Mouse (Mus musculus) lung, postnatal 4 days (tissue): Measurements from ENCODE around the gene Nedd9.

ENCODE experiments used
- DNase-seq, 2 experiments: peaks; one replicate each; pipeline ENCODE4 v3.0.0; 2021

The Nedd9 gene

DNA sequence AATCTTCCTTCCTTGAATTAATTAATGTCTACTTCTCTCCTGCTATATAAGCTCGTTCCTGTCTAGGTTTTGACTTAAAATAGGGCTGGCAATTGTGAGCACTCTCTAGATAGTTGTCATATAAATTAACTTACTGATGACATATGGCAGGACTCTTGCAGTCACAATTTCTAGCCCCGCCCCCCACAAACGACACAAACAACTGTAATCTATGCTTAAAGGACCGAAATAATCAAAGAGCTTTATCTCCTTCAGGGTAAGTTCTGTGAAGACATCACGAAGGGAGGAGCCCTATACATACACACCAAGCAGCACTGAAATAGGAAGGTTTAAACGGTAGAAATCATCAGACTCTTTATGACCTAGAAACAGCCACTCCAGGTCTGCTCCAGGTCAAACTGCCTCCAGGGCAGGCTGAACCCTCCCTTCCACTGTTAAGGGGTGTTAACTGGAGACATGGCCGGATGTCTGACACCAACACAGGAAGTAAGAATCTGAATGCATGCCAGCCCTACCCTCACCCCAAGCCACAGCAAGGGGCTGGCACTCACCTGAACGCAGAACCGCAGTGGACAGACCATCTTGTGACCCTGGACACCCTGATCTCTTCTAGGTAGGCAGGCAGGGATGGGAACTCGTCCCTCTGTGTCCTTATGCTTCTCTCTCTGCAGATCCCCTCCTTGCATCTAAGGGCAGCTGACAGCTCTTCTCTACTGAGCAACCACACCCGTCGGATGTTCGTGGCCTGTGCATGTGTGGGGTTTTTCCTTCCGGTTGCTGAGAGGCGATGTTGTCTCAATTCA, at the start of gene Nedd9:
Nedd9 (minus strand) TSS at position 757 of the 803 bp plus-strand sequence.
- DNase-seq: peak; percentile 75 to 81

DNA sequence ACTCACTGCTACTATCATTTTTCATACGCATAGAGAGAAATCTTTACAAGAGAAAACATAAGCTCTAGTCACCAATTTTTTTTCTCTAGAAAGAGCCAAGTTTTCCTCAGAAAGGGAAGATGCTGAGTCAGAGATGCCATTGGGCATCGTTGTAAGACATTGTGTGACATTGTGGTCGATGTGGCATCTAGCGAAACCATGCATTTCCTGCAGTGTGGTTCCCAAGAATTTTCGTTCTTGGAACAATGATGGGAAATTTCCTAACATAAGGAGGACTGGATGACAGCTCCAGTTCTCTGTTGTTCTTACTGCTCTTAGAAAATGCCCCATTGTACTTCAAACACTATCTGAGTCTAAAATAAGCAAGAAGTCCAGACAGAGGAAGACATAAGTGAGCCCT, 45.5 kb upstream of the Nedd9 start:
- no peak for DNase-seq

DNA sequence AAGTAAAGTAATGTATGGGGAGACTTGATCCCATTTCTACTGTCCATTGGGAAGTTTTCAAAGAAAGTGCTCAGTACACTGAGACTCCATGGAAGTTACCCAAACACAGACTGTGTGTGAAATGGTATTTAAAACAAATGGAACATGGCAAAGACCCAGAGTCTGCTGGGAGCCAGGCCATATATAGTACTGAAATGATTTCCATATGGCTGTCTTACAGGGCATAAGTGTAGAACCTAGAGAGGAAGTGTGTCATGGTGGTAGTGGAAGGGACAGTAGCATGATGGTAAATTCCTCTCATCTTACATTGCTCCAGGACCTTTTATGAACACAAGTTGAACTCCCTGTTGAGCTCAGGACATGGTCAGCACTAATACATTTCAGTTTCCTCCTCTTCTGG, 43.2 kb upstream of the Nedd9 start:
- DNase-seq: no peak

DNA sequence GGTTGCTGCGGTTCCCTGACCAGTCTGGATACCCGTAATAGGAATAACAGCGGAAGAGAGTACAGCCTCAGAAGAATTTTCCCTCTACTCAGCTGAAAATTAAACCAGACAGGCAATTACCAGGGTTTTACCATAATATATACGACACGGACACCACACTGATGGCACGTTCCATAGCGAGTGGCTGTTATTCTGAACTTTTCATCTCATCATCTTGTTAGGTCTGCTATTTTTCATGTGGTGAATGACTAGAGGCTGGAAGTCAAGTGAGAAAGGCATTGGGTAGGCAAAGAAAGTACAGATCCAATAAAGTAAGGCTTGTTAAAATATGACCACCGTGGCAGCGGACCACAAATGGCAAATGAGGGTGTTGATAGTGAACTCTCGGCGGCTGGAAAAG, 37.0 kb upstream of the Nedd9 start:
- no peak for DNase-seq

DNA sequence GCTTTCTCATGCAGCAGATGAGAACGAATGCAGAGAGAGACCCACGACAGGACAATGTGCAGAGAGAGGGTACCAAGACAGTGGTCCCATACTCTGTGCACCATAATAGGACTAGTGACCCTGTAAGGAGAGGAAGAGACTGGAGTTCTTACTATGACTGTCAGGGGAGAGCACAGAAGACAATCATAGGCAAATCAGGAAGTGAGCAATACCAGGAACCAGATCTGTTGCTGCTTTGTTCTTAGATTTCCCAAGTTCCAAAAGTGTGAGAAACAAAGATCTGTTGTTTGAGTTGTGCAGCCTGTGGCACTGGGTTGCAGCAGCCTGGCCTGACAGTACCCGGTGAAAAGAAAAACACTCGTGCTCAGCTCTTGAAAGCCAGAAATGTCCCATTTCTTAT, 34.1 kb upstream of the Nedd9 start:
- peak in 1 of 2 experiments; percentile 32 for DNase-seq

DNA sequence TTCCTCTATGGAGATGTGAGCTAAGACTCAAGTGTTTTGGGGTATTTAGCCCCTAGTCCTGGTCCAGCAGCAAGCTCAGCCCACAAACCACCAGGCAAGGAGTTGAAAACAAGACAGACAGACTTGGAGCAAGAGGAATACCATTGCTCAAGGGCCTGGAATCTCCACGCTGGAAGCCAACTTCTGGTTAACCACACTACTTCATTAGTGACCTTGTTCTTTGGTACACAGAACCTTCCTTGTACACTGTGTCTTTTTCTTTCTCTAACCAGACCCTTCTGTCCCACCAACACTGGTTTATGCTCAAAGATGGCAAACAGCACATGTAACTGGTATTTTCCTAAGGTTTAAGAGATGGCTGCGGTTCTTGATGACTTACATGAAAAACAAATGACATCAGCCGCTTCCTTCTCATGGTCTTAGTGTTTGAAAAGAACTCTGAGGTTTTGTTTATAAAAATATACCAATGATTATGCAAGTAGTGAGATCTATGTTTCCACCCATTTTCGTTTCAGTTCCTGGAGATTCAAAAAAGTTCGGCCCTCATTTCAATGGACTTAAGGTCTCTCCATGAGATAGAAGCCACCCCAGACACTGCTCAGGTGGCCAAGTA, 33.5 kb upstream of the Nedd9 start:
- DNase-seq: no peak

DNA sequence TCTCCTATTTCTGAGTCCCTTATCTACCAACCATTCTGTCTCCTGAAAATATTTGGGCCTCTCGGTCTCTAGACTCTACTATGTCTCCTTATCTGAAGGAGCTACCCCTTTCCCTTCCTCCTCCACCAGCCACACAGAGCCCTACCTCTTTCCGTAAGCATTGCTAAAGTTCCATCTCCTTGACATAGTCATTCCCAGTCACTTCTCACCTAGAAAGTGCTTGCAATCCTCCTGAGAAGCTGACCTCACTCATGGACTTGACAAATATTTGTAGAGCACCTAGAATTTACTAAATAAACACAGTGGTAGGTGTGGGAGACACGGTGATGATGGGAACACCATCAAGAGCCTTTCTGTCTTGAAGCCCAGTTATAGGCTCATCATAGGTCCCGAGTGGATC, 32.6 kb upstream of the Nedd9 start:
- no peak for DNase-seq

DNA sequence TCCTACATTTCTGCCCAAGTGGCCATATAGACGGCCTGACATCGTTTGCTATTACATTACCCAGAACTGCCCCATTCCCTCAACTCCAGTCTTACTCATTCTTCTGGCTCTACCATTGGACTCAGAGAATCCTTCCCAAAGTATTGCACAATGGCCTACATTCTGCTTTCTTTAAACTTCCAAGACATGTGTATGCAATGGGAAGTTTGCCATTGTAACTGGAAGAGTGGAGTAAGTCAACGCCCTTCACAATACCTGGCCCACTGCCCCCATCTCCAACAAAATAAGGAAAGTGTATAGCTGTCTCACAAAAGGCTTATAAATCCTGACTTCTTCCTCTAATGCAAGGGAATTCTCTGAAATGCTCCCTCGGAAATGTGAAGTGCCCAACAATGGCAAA, 30.0 kb upstream of the Nedd9 start:
- peak; percentile 36 to 40 for DNase-seq

DNA sequence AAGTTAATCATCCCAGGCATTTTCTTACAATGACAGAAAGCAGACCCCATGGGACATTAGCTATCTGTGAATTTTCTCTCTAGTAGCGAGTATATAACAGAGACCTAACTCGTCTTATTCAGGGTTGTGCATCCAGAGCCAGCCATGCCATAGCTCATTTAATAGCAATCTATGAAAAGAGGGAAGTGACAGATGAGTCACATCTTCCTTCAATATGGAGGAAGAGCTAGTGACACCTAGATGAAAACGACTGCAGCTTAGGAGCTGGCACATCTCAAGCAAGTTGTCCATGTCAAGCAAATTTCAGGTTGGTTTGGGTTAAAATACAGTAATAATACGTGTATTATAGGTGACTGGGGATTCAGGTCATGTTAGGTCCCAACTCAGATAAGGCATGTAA, 28.6 kb upstream of the Nedd9 start:
- no peak for DNase-seq

DNA sequence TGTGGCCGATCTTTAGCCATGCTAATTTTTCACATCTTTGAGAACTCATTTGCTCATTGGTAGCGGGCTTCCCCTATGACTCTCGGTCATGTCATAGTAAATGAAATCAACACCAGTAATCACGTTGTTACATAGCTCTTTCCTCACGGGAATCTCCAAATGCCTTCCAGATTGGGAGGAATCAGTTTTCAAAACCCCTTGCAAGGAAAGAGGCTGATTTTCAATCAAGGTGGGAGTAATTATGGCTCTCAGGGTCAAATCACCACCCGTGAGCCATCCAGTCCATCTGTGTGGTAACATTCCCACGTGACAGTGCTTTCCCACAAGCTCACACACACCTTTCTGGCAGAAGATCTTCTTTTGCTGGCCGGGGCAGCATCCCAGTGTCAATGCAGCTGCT, 27.8 kb upstream of the Nedd9 start:
- DNase-seq: no peak

DNA sequence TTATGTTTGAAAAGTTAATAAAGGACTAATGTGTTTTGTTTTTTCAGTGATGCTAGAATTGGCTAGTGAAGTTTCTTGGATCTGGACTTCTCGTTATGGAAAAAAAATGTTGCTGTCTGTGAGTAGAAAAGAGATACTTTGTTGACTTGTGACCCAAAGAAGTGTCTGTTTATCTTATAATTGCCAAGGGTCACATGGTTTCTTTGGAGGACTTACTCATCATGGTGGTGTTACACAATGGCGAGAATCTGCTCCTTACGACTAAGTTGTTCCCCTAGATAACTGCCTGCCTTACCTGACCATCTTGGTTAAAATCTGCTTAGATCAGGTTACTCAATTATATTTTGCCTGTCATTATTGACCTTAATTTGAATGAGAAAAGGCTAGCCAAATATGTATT, 26.3 kb upstream of the Nedd9 start:
- no peak for DNase-seq

DNA sequence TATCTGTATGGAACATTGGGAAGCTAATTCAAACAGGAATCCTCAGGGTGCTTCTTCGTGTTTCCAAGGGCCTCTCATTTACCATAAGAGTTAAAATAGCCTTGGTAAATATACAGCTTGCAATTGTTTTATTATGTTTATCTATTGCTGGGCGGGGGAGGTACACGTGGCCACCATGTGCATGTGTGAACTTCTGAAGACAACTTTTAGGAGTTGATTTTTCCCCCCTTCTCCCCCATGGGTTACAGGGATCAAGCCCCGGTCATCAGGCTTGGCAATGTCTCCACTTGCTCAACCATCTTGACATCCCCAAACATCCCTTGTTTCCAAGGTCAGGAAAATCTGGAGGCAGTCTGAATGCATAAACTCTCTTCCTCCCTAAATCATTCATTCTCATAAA, 25.1 kb upstream of the Nedd9 start:
- DNase-seq: no peak

DNA sequence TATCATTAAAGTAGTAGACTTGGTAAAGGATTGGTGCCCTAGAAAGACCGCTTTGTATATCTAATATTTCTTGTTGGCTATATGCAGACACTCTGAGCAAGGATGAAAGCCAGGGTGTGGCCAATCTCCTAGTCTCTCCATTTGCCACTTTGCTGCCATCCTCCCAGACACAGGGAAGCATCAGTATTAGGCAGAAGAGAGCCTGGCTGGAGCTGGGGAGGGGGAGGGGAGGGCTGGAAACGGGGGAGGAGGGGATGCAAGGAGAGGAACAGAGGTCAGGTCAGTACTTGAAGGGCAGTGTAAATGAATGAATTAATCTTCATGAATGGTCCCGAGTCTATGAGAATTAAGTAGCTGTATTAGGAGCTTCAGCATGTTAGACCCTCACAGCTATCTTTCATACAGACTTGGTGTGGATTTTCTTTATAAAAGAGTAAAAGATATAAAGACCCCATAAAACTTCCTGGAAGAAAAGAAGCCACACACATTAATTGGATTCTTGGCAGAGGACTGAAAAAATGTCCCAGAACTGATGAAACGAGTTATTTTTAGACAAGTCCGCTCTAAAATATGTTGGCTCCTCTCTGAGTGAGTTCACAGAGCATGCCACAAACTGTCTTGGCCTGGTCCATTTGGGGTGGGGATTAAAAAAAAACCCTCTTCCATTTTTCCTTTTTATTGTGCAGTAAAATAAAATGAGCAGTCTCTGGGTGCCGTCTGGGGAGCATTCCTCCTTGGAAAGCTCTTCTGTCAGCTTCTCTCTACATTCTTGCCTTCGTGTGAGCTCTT, 23.7 kb upstream of the Nedd9 start:
- peak in 1 of 2 experiments; percentile 35 for DNase-seq

DNA sequence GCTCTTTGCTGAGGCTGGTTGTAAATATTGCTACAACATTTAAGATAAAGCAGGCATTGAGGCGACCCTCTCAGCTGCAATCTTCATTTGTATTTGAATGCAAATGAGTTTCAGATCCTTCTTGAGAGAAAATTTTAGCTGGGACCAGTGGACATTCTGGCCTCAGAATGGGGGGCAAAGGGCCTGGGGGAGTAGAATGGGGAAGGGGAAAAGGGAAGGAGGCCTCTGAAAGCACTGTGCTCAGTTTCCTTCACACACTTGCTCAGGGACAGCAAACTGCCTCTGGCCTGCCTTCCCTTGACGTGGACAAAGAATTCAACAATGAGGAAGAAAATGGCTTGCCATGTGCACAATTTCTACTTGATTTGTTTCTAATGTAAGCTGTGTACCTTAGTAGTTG, 18.4 kb upstream of the Nedd9 start:
- DNase-seq: no peak

DNA sequence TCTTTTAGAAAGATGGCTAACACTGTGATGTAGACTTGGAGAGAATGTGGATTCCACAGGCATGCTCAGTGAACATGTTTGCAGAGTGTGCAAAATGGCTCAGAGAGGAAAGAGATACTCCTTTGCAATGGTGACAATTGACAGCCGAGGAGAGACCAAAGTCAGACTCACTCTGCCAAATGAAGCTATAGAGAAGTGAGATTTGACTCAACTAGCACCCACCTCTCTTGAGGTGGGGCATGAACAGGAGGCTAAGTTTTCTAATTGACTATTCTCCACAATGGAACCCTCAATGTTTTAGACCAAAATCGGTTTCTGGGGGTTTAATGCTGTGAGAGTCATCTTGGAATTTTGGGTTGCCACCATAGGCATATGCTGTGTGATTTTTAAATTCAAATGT, 17.8 kb upstream of the Nedd9 start:
- DNase-seq: no peak

DNA sequence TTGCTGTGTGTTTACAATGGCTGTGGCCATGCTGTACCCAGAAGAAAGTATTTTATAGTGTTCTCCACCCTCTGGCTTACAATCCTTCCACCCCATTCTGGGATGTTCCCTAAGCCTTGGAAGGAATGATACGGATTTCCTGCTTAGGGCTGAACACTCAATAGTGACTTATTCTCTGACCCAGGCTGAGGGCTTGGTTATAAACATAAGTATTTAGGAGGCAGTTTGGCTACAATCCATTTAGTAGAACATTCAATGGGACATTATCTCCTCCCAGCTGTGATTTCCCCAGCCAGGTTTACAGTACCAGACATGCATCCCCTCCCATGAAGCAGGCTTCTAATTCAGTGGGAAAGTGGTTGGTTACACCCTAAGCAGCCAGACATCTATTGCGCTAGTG, 17.3 kb upstream of the Nedd9 start:
- no peak for DNase-seq

DNA sequence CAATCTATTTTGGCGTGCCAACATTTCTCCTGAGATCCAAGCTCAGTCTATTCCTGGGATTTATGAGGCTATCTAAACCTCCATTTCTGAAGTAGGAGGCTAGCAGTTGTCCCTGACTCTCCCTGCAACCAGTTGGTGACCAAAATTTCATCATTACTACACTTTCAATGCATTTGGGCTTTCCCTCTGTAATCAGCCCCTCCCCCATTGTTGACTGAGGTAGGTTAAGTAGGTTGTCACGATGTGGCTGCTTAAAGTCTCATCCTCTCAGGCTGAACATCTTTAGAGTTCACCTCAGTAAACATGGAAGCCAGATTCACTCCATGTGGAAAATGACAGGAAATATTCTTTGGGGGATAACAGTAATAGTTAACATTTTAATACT, 15.7 kb upstream of the Nedd9 start:
- DNase-seq: no peak

DNA sequence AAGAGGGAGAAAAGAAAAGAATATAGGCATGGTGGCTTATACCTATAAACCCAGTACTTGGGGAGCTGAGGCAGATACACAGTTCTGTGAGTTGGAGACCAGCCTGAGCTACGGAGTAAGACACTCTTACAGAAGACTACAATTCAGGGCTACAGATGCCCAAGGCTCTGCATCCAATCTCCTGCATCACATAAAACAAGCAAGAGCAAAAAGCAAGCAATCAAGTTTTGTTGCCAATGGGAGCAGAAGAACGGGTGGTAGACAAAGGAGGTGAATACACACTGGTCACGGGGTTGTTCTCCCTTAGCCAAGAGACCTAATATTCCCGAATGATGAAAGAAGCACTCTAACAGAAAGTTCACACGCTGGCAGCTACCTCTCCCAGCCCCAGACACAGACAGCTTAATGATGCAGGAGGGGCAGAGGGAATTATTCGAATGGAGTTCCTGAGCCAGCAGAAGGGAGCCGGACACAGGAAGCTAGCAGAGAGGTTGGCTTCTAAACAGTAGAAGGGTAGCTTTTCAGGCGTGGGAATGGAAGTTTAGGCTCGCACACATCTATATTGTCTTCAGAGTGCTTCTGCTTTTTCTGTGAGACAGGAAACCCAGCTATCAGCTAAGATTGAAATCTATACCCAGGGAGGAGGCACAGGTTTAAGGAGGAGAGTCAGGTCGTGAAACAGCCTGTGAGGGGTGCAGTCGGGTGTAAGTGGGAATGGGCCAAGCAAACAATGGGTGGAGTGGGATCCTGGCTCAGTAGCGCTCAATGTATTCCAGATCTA, 15.2 kb upstream of the Nedd9 start:
- DNase-seq: no peak

DNA sequence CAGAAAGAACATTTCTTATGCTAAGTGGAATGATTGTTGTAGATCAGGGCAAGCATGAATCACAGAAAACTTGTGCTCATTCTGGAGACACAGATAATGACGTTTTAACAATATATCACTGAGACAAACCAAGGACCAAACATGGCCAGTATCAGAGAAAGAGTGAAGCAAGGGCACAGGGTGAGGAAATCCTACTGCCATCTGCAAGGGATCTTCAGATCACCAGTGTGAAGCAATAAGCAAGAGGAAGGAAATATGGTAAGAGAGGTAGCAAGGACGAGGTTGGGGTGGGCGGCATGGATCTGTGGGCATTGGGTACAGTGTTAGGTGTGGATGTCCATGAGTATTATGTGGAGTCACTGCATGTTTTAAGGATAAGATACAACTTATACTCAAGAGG, 13.6 kb upstream of the Nedd9 start:
- DNase-seq: no peak

DNA sequence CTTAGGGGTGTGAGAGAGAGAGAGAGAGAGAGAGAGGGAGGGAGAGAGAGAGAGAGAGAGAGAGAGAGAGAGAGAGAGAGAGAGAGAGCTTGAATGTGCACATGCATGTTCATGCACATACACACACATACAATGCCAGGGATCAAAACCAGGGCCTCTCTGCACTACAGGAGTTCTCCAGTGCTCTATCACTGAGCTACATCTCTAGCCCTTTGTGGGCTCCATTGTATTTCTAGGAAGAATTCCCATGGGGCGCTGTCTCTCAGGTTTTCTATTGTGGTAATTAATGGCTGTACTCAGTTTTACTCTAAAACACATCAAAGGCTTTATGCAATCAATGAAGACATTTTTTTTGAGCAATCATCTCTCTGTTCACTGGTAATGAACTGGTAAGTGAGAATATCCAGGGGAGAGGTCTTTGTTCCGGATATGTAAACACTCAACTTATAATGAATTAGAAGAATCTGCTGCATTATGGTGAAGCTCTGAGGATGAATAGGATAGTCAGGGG, 11.5 kb upstream of the Nedd9 start:
- DNase-seq: no peak

DNA sequence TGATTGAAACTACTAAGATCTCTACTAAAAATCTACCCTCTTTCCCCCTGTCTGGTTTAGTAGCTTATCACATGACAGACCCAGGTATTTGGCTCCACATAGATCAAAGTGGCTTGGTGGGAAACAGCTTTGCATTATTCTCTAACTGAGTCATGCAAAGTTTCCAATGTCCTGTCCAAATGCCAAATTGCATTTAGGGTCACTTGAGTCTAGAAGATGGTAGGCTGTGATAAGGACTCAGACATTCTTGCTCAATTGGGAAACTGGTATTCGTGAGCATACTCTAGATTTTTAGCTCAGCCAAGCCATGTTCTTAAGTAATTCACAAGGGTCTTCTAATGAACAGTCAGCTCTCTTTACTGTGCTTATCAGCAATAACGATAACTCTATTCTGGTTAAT, 7.5 kb upstream of the Nedd9 start:
- no peak for DNase-seq

DNA sequence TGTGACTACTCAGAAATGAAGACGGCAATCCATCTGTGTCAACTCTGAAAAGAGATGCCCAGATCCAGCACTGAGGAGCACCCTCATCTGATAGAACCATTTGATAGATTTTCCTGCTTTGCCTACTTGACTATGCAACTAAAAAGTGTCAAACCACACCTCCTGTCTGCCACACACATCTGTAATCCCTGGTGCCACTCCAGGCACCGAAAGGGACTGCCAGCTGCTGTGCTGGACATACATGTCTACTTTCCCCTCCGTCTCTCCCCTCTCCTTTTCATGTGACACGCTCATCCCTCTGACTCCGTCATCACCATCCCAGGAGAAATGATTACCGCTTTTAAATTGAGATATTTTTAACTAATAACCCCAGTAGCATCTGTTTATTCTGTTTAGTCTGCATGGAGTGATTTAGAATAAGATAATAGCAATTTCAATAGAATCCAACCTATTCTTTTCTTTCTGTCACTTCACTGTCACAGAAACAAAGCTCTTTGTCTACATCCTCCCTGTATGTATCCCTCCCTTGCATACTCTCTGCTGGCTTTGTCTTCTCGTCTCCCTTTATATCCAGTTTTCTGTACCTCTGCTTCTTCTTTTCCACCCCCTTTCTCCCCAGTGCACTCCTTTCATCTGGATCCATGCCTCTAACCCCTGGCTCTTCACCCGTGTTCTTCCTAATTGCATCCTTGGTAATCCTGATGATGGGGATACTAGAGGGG, 5.0 kb upstream of the Nedd9 start:
- DNase-seq: no peak
